Mouse (Mus musculus): Measurements from ENCODE around the gene Fgf9.
A peak's percentile ranks its signal among the peaks of the same experiment; 100 is the strongest.

Fgf9 gene

DNA sequence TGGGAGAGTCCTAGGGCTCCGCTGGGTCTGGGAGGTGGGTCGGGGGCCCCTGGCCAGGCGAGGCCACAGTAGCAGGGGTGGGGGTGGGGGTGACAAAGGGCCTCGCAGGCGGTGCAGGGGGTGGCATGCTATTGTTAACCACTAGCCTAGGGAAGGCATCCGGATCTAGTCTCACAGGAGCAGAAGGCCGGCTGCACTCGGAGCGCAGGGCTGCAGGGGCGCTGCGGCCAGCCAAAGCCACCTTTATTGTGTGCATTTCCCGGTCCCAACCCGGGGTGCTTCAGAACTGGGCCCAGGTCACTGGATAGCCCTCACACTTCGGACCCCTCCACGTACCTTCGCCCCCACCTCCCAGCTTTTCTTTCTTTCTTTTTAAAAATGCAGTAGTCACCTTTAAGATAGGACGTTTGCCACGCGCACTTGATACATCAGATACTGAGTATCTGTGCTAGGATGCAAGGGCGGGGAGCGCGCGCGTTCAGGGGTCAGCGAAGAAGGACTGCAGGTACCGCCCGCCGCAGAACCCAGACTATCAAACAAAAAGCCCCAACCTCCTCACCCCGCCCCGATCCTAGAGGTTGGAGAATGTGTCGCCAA is 5.2 kb downstream of the Fgf9 start:
- H3K27me3 ChIP-seq (ENCODE audit: control insufficient read depth, insufficient read depth, low read length, poor library complexity, severe bottlenecking), result peaks cover 2% of the 10 kb centered on the region; the same call in 1 of the 2 replicates
- H3K36me3 ChIP-seq (ENCODE audit: control insufficient read depth, insufficient read depth, low read length, poor library complexity, severe bottlenecking), result no peaks in the 10 kb centered on the region
- DNase-seq (ENCODE audit: low read depth, low spot score), result peak; percentile 8

DNA sequence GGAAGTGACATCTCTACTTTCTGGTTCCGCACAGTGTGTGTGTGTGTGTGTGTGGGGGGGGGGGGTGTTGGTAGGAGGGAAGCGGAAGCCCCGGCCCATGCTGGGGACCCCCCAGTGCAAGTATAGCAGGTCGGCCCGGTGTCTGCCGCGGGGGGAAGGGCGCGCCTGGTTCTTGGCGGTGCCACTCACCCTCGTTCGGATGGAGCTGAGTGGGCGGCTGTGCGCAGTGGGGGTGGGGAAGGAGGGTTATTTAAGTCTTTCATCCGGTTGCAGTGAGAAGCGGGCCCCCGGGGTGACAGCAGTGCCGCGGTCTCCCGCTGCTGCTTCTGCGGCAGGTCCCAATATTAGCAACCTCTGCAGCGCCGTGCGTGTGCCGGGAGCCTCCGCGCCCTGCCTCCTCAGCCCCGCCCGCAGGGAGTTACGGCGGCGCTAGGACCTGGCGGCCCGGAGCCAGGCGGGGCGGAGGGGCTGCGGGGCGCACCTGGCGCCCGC is 5.7 kb downstream of the Fgf9 start:
- DNase-seq (ENCODE audit: low read depth, low spot score), result peak; percentile 30
- peaks cover 2% of the 10 kb centered on the region; the same call in 1 of the 2 replicates for H3K27me3 ChIP-seq (ENCODE audit: control insufficient read depth, insufficient read depth, low read length, poor library complexity, severe bottlenecking)

DNA sequence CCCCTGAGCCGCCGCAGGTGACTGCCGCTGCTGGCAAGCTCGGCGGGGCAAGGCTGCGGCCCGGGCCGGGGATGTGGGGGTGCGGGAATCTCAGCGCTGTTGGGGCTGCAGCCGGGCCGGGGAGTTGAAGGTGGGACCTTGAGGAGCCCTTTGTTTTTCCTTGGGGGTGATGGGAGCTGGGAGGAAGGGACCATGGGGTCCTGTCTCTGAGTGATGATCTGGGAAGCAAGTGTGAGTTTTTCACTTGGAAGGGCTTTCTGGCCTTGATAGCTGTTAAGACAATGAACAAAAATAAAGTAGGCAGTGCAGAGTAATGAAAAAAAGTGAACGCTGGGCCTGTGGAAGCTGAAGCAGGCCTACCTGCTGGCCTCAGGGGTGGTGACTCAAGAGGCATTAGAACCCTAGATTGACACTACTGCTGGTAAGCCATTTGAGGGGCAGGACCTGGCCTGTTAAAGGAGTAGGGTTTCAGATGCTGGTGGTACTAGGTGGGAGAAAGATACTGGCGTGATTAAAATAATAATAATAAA is 6.4 kb downstream of the Fgf9 start:
- peaks cover 2% of the 10 kb centered on the region; the same call in 1 of the 2 replicates for H3K27me3 ChIP-seq (ENCODE audit: control insufficient read depth, insufficient read depth, low read length, poor library complexity, severe bottlenecking)
- no peak for DNase-seq (ENCODE audit: low read depth, low spot score)
- no peaks in the 10 kb centered on the region for H3K36me3 ChIP-seq (ENCODE audit: control insufficient read depth, insufficient read depth, low read length, poor library complexity, severe bottlenecking)

More for the DNA sequence above, 5.7 kb downstream of the Fgf9 start:
- no peaks in the 10 kb centered on the region for H3K36me3 ChIP-seq (ENCODE audit: control insufficient read depth, insufficient read depth, low read length, poor library complexity, severe bottlenecking)

DNA sequence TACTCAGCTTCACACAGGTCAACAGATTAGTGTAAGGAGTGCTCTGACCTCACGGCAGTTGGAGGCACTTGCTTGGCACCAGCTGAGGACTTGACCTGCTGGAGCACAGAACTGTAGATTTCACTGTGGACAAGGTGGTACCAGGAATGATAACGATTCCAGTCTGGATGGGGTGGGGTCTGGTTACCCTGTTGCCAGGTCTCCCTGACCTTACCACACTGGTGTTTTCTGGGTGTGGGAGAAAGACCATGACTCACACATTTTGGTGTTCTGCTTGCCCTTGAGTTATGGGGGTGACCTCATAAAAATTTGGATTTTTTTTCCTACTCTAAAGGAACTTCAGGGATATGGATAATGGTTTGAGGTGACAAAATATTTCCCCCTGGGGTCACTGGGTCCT is 9.1 kb downstream of the Fgf9 start:
- no peaks in the 10 kb centered on the region for H3K36me3 ChIP-seq (ENCODE audit: control insufficient read depth, insufficient read depth, low read length, poor library complexity, severe bottlenecking)
- no peak for DNase-seq (ENCODE audit: low read depth, low spot score)

DNA sequence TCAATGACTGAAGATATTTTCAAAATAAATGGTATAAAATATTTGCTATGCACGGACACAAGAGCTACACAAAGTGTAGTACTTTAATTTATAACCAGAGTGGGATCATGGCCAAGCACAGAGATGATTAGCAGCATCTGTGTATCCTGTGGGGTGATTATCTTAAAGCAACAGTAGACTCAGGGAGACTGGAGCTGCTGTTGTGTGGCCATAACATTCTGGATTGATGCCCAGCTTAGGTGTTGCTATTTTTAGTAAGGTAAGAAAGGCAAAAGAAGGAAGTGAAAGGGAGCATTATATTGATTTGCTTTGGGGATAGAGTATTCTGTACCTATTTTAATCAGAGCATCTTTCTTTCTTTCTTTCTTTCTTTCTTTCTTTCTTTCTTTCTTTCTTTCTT is 11.6 kb downstream of the Fgf9 start:
- no peaks in the 10 kb centered on the region for H3K27me3 ChIP-seq (ENCODE audit: control insufficient read depth, insufficient read depth, low read length, poor library complexity, severe bottlenecking)
- no peaks in the 10 kb centered on the region for H3K36me3 ChIP-seq (ENCODE audit: control insufficient read depth, insufficient read depth, low read length, poor library complexity, severe bottlenecking)
- DNase-seq (ENCODE audit: low read depth, low spot score), result no peak

More for the DNA sequence above, 9.1 kb downstream of the Fgf9 start:
- H3K27me3 ChIP-seq (ENCODE audit: control insufficient read depth, insufficient read depth, low read length, poor library complexity, severe bottlenecking), result no peaks in the 10 kb centered on the region

DNA sequence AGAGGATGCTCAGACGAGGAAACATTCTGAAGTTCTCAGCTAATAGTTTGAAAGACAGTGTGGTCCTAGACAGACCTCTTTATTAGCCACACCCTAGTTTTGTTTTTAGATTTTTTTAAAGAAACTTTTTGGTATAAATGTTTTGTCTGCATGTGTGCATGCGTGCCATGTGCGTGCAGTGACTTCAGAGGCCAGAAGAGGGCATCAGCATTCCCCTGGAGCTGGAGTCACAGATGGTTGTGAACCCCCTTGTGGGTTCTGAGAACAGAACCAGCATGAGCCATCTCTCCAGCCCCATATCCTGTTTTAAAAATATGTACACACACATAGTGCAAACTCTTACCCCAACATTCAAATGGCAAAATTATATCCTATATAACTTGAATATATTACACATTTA is 13.9 kb downstream of the Fgf9 start:
- no peaks in the 10 kb centered on the region for H3K36me3 ChIP-seq (ENCODE audit: control insufficient read depth, insufficient read depth, low read length, poor library complexity, severe bottlenecking)
- no peak for DNase-seq (ENCODE audit: low read depth, low spot score)
- H3K27me3 ChIP-seq (ENCODE audit: control insufficient read depth, insufficient read depth, low read length, poor library complexity, severe bottlenecking), result no peaks in the 10 kb centered on the region

DNA sequence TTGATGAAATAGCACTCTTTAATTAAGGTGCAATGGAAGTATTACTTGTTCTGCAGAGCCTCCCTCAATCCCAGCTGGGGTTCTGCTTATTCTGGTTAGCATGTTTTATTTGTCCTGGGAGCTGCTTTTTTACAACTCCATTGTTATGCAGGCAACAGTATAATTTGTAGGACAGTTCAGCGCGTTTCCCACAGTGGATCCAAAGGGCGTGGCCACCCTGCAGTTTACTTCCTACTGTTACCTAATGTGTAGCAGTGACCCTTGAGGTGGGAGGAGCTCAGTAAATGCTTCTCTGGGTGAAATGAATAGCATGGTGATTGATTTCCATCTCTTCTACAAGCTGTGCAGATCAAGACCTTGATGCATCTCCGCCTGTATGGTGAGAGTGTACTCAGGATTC is 17.0 kb downstream of the Fgf9 start:
- DNase-seq (ENCODE audit: low read depth, low spot score), result no peak
- Histone ChIP-seq H3K36me3 (ENCODE audit: control insufficient read depth, insufficient read depth, low read length, poor library complexity, severe bottlenecking) (no peaks in the 10 kb centered on the region), H3K27me3 (ENCODE audit: control insufficient read depth, insufficient read depth, low read length, poor library complexity, severe bottlenecking) (no peaks in the 10 kb centered on the region)

DNA sequence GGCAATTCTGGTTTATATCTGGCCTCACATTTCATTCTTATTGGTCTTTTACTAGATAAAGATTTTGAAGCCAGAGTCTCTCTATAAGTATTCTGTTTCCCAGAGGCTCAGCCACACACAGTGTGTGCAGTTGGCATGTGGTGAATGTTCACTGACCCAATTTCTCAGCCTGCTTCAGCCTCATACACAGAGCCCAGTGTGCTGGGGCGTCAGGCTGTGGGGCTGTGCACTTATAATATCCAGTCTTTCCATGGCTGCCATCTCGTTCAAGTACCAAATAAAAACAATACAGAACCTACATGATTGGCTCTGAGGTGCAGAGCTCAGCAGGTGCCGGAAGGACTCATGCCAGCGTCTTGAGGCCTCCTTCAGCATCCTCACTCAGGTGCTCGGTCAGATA is 19.1 kb downstream of the Fgf9 start:
- no peak for DNase-seq (ENCODE audit: low read depth, low spot score)
- H3K27me3 ChIP-seq (ENCODE audit: control insufficient read depth, insufficient read depth, low read length, poor library complexity, severe bottlenecking), result no peaks in the 10 kb centered on the region
- no peaks in the 10 kb centered on the region for H3K36me3 ChIP-seq (ENCODE audit: control insufficient read depth, insufficient read depth, low read length, poor library complexity, severe bottlenecking)

DNA sequence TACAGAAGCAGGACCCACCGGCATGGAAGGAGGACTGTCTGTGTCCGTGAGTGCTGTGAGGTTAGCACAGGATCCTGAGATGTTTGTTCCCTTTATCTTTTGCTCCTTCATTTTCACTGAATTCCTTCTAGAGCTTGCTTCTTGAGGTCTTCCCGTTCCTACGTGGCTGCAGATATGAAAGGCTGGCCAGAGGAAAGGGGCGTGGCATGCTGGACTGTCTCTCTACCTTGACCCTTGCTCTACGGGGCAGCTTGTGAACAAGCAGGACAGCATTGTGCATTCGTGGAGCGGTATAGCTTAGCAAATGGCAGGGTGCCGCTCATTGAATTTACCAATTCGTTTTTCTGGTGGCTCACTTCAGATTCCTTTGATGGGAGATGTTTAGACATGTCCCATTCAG is 21.0 kb downstream of the Fgf9 start:
- Histone ChIP-seq H3K36me3 (ENCODE audit: control insufficient read depth, insufficient read depth, low read length, poor library complexity, severe bottlenecking) (no peaks in the 10 kb centered on the region), H3K27me3 (ENCODE audit: control insufficient read depth, insufficient read depth, low read length, poor library complexity, severe bottlenecking) (no peaks in the 10 kb centered on the region)
- DNase-seq (ENCODE audit: low read depth, low spot score), result no peak

DNA sequence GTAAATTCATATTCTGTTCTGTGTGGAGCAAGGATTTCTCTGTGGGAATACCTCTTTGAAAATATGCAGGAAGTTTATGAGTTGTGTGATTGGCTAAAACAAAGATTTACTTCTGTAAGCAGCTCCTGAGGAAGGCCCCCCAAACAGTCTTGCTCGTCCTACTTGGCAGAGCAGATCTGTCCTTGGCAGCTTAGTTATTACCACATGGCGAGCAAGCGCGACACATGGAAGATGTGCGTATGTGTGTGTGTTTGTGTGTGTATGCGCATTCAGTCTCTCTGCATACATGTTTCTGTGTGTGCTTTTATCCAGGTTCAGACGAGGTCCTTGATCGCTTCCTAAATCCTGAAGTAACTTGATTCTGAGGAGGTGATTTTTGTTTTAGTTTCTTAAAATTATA is 29.3 kb downstream of the Fgf9 start:
- no peaks in the 10 kb centered on the region for H3K36me3 ChIP-seq (ENCODE audit: control insufficient read depth, insufficient read depth, low read length, poor library complexity, severe bottlenecking)
- H3K27me3 ChIP-seq (ENCODE audit: control insufficient read depth, insufficient read depth, low read length, poor library complexity, severe bottlenecking), result no peaks in the 10 kb centered on the region

DNA sequence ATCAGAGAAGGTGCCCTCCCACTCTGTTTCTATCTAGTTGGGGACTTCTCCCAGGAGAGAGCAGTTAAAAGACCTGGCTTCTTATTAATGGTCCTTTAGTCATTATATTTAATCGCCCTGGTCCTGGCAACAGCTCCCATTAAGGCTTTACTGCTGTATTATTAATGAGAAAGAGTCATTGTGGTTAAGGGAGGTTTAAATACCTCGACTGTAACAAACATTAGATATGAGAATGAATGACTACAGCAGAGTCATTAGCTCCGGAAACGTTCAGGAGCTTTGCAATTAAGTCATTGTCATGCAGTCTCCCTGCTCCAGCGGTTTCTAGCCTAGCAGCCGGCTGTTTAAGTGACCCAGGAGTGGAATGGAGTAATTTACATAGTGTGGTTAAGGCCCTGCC is 31.0 kb downstream of the Fgf9 start:
- Histone ChIP-seq H3K36me3 (ENCODE audit: control insufficient read depth, insufficient read depth, low read length, poor library complexity, severe bottlenecking) (no peaks in the 10 kb centered on the region), H3K27me3 (ENCODE audit: control insufficient read depth, insufficient read depth, low read length, poor library complexity, severe bottlenecking) (no peaks in the 10 kb centered on the region)
- no peak for DNase-seq (ENCODE audit: low read depth, low spot score)

More for the DNA sequence above, 29.3 kb downstream of the Fgf9 start:
- DNase-seq (ENCODE audit: low read depth, low spot score), result no peak

DNA sequence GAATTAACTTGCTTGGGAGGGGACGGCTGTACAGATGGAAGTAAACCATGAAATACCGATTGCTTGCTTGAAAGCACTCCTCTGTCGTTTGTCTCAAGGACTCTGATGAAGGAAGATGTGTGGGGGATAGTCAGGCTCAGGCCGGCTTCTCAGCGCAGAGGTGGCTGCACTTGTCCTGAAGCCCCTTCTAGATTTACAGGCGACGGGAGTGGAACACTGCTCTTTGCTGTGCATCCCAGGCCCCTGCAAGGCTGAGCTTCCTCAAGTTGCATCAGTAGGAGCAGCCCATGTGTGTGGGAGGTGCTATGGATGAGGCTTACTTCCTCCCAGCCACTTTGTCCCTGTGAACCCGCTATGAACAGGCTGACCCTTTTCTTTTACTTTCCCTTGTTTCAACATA is 33.9 kb downstream of the Fgf9 start:
- no peak for DNase-seq (ENCODE audit: low read depth, low spot score)
- Histone ChIP-seq H3K36me3 (ENCODE audit: control insufficient read depth, insufficient read depth, low read length, poor library complexity, severe bottlenecking) (no peaks in the 10 kb centered on the region), H3K27me3 (ENCODE audit: control insufficient read depth, insufficient read depth, low read length, poor library complexity, severe bottlenecking) (no peaks in the 10 kb centered on the region)

DNA sequence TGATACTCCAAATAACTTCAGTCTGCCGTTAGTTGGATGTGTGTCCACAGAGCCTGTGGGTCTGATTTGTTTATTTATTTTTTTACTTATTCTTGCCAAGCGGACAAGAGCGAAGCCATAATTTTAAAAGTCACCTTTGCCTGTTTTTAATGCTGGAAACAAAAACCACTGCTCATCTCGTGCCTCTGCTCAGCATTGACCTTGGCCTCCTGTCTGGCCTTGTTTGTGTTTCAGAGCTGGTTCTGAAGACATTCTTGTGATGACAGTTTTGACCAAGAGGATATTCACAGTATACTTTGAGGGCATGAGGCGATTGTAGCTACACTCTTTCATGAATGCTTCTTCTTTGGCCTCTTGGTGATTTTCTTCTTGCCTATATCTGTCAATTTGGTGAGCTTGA is 35.2 kb downstream of the Fgf9 start:
- no peak for DNase-seq (ENCODE audit: low read depth, low spot score)
- H3K27me3 ChIP-seq (ENCODE audit: control insufficient read depth, insufficient read depth, low read length, poor library complexity, severe bottlenecking), result no peaks in the 10 kb centered on the region
- no peaks in the 10 kb centered on the region for H3K36me3 ChIP-seq (ENCODE audit: control insufficient read depth, insufficient read depth, low read length, poor library complexity, severe bottlenecking)

DNA sequence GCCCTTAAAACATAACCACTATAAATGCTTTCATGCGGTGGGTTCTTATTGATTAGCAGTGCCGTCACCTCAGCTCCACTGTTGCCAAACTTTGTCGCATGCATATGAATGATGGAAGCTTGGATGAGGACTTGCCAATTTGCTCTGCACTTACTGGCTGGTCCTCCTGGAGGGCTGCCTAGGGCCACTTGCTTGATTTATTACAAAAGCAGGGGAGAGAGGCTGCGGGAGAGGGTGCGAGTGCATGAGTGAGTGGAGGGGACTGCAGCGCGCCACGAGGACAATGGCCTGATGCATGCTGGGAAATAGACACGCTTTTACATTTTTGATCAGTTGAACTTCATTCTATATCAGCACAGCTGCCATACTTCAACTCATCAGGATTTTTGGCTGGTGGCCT is 39.3 kb downstream of the Fgf9 start:
- no peak for DNase-seq (ENCODE audit: low read depth, low spot score)
- H3K36me3 ChIP-seq (ENCODE audit: control insufficient read depth, insufficient read depth, low read length, poor library complexity, severe bottlenecking), result no peaks in the 10 kb centered on the region
- H3K27me3 ChIP-seq (ENCODE audit: control insufficient read depth, insufficient read depth, low read length, poor library complexity, severe bottlenecking), result no peaks in the 10 kb centered on the region

DNA sequence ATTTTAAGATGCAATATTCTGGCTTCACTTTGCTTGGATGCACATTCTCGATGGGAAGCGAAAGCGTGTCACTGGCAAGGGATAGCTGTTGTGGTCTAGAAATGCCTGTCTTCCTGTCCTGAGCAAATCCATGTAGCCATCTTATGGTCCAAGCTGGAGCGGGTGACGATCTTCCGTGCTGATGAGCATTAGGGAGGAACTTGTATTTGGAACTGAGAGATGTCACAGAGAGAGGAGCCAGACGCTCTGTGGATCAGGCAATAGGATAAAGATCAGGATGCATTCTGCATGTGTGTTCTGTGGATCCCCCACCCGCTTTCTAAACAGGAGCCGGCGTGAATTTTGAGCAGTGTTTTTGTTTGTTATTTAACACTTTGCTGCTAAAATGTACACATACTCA is 41.2 kb downstream of the Fgf9 start:
- Histone ChIP-seq H3K36me3 (ENCODE audit: control insufficient read depth, insufficient read depth, low read length, poor library complexity, severe bottlenecking) (no peaks in the 10 kb centered on the region), H3K27me3 (ENCODE audit: control insufficient read depth, insufficient read depth, low read length, poor library complexity, severe bottlenecking) (no peaks in the 10 kb centered on the region)
- no peak for DNase-seq (ENCODE audit: low read depth, low spot score)

DNA sequence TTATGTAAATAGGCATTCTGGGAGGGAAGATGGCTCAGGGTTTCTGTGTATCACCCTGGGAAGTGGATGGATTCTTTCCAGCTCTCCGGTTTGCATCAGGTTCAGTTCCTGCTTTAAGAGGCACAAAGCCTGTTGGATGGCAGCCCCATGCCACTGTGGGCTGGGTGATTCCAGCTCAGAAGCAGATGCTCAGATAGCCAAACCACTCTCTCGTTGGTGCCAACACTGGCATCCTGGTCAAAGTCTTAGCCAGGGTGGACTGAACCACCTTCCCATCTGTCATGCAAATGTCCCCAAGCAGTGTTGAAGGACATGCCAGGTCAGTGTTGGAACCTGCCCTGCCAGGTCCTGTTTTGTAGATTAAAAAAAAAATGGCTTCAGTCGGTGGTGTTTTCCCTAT is 42.0 kb downstream of the Fgf9 start:
- DNase-seq (ENCODE audit: low read depth, low spot score), result no peak
- no peaks in the 10 kb centered on the region for H3K36me3 ChIP-seq (ENCODE audit: control insufficient read depth, insufficient read depth, low read length, poor library complexity, severe bottlenecking)
- H3K27me3 ChIP-seq (ENCODE audit: control insufficient read depth, insufficient read depth, low read length, poor library complexity, severe bottlenecking), result no peaks in the 10 kb centered on the region
